Mouse (Mus musculus) adrenal gland, adult 8-10 months (tissue): ENCODE measurements around the gene Sft2d2. TPM values are rescaled to one million over a fixed set of nuclear protein-coding genes. Genes with fewer than 3 reads are reported as not detected.
A peak's percentile ranks its signal among the peaks of the same experiment; 100 is the strongest.

Source experiments
- DNase-seq: peaks from one replicate; pipeline ENCODE4 v3.0.0; 2022
- total RNA-seq, 4 experiments: library from RNA; stranded (reverse); gene quantifications; 2 replicates each; pipeline ENCODE4 v1.2.4; 2022

Gene Sft2d2
- total RNA-seq, 4 experiments from 2014 or later = 36.9 to 45.8 (median 41.3) TPM

- DNase-seq = no peak
Measured at GRCm38 (mm10) chr1:165133279-165133678, 61.0 kb downstream of the Sft2d2 start.

GRCm38 (mm10) chr1:165132187-165132877 is 61.9 kb downstream of the Sft2d2 start:
- DNase-seq = peak; percentile 56

- DNase-seq = no peak
Measured at GRCm38 (mm10) chr1:165129573-165129972, 64.7 kb downstream of the Sft2d2 start.

Other genes starting within 250 kb of the Sft2d2 start
- not detected for gene Tbx19, start 33.7 kb downstream of the Sft2d2 start, total RNA-seq
- gene Tiprl, start 42.6 kb upstream of the Sft2d2 start, total RNA-seq = 10 to 100 TPM; 57.9 to 65.5 (median 62.0) TPM
- gene Gpr161, start 101.4 kb upstream of the Sft2d2 start, total RNA-seq = 1 to 10 TPM in 3 of 4 experiments, under 1 TPM in 1; 0.92 to 1.3 (median 1.2) TPM